Mouse (Mus musculus) lung, adult 2 months (tissue): ENCODE measurements around the gene Tmem120b. TPM values are rescaled to one million over a fixed set of nuclear protein-coding genes. Genes with fewer than 3 reads are reported as not detected.

Experiments used
- DNase-seq: peaks from one replicate; pipeline ENCODE4 v3.0.0; 2022
- H3K4me1 ChIP-seq: fragments of 200-500 bp; 2 replicates; pipeline ENCODE4 v1.6.1; 2011; ENCODE audit warnings: low read length; ENCODE audit not compliant: control insufficient read depth, insufficient read depth
- H3K4me3 ChIP-seq: fragments of 200-500 bp; replicated peaks from 2 replicates; pipeline ENCODE3; 2011; ENCODE audit warnings: low read depth, mild to moderate bottlenecking, control low read depth, low read length; ENCODE audit errors: extremely low read depth
- CTCF ChIP-seq: fragments of 200-500 bp; IDR thresholded peaks from 2 replicates; pipeline ENCODE4 v1.5.1; 2011; ENCODE audit warnings: mild to moderate bottlenecking, low read length, control low read depth; ENCODE audit not compliant: insufficient read depth
- POLR2A ChIP-seq: fragments of 200-500 bp; IDR thresholded peaks from 2 replicates; pipeline ENCODE4 v1.6.1; 2011; ENCODE audit warnings: low read depth, mild to moderate bottlenecking, control low read depth, low read length, borderline replicate concordance; ENCODE audit errors: extremely low read depth
- WGBS: fragments of 180-500 bp; shearing (Covaris S2); methylation state at CpG from one replicate; pipeline ENCODE4 v1.1.7; 2018; 5-methylcytosine and 5-hydroxymethylcytosine counted together
- polyA plus RNA-seq: library from polyadenylated mRNA; depleted of rRNA; stranded (reverse); fragments of >200 nt; gene quantifications from 2 replicates; pipeline ENCODE4 v1.2.3, GENCODE M21; 2012

Tmem120b gene
- polyA plus RNA-seq, 1 experiment: 12.1 TPM

- H3K4me1 ChIP-seq: no peaks in the 10 kb centered on the region; the same call in 1 of the 2 replicates
- no peak for TF ChIP-seq POLR2A
- no peak for TF ChIP-seq CTCF
- WGBS: 49% methylated on average over 8 of the region's 8 CpGs
- no peak overlapping the region for H3K4me3 ChIP-seq
- DNase-seq: no peak
Measured at GRCm38 (mm10) chr5:123103556-123103955, 35.3 kb downstream of the Tmem120b start.

- DNase-seq: no peak
- peaks cover 5% of the 10 kb centered on the region for H3K4me1 ChIP-seq
- WGBS: 66% methylated on average over 6 of the region's 6 CpGs
- no peak for TF ChIP-seq CTCF
- no peak for TF ChIP-seq POLR2A
- no peak overlapping the region for H3K4me3 ChIP-seq
Measured at GRCm38 (mm10) chr5:123104769-123105168, 36.6 kb downstream of the Tmem120b start.

- 40% methylated on average over 13 of the region's 13 CpGs for WGBS
- TF ChIP-seq POLR2A (no peak), CTCF (no peak)
- Histone ChIP-seq H3K4me3 (no peak overlapping the region), H3K4me1 (peaks cover 7% of the 10 kb centered on the region; the same call in 1 of the 2 replicates)
- no peak for DNase-seq
Measured at GRCm38 (mm10) chr5:123109452-123110203, 41.4 kb downstream of the Tmem120b start.

GRCm38 (mm10) chr5:123110296-123110721, 42.1 kb downstream of the Tmem120b start:
- TF ChIP-seq POLR2A (no peak), CTCF (no peak)
- Histone ChIP-seq H3K4me1 (peaks cover 7% of the 10 kb centered on the region; the same call in 1 of the 2 replicates), H3K4me3 (no peak overlapping the region)
- WGBS: 61% methylated on average over 13 of the region's 13 CpGs
- no peak for DNase-seq

GRCm38 (mm10) chr5:123114109-123114508, 45.9 kb downstream of the Tmem120b start:
- DNase-seq: no peak
- 59% methylated on average over 11 of the region's 11 CpGs for WGBS
- H3K4me3 ChIP-seq: no peak overlapping the region
- TF ChIP-seq CTCF: no peak
- H3K4me1 ChIP-seq: peaks cover 7% of the 10 kb centered on the region; the same call in 1 of the 2 replicates

- TF ChIP-seq CTCF (0 out of 2 replicates have a peak, but pooled peaks have one; percentile 15), POLR2A (no peak)
- 45% methylated on average over 7 of the region's 7 CpGs for WGBS
- Histone ChIP-seq H3K4me3 (no peak overlapping the region), H3K4me1 (0 out of 2 replicates have a peak, but pooled peaks cover under 1% of the 10 kb centered on the region)
- no peak for DNase-seq
Measured at GRCm38 (mm10) chr5:123114924-123115323, 46.7 kb downstream of the Tmem120b start.

GRCm38 (mm10) chr5:123116080-123116479, 47.9 kb downstream of the Tmem120b start:
- DNase-seq: no peak
- TF ChIP-seq CTCF (no peak), POLR2A (no peak)
- WGBS: 69% methylated on average over 8 of the region's 8 CpGs
- Histone ChIP-seq H3K4me3 (no peak overlapping the region), H3K4me1 (no peaks in the 10 kb centered on the region)

GRCm38 (mm10) chr5:123117257-123117656, 49.0 kb downstream of the Tmem120b start:
- Histone ChIP-seq H3K4me3 (no peak overlapping the region), H3K4me1 (no peaks in the 10 kb centered on the region)
- TF ChIP-seq CTCF: peak; percentile 72
- no peak for TF ChIP-seq POLR2A
- 14% methylated on average over 10 of the region's 10 CpGs for WGBS
- peak; percentile 82 for DNase-seq

- no peak for DNase-seq
- H3K4me3 ChIP-seq: no peak overlapping the region
- H3K4me1 ChIP-seq: no peaks in the 10 kb centered on the region
- TF ChIP-seq POLR2A (no peak), CTCF (no peak)
- WGBS: 67% methylated on average over 8 of the region's 8 CpGs
Measured at GRCm38 (mm10) chr5:123117773-123118172, 49.6 kb downstream of the Tmem120b start.

- Histone ChIP-seq H3K4me1 (no peaks in the 10 kb centered on the region), H3K4me3 (no peak overlapping the region)
- WGBS: 51% methylated on average over 10 of the region's 10 CpGs
- no peak for TF ChIP-seq POLR2A
- no peak for TF ChIP-seq CTCF
- no peak for DNase-seq
Measured at GRCm38 (mm10) chr5:123118826-123119225, 50.6 kb downstream of the Tmem120b start.
